Mouse (Mus musculus): ENCODE results near the gene Ddx4. TPM values are rescaled to one million over a fixed set of nuclear protein-coding genes. Genes with fewer than 3 reads are reported as not detected.

Gene Ddx4
- polyA plus RNA-seq, 1 experiment from 2014 or later = 0.73 TPM

DNA sequence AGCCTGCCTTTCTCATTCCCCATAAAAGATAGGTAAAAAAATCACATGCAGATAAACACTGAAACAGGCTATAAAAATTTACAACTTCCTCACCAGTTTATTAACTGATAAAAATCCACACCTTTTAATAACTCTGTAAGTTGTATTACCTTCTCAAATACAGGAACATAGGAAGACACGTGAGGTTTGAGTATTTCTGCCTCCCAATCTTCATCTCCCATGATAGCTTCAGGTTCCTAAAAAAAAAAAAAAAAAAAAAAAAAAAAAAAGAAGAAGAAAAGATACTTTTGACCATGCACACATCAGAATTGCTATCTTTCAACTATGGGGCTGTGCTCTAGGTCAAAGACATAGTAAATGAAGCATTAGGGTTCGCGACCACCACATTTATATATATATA lies 1.1 kb downstream of the Ddx4 start:
- H3K27me3 ChIP-seq (replicated peaks; ENCODE audit: control insufficient read depth, insufficient read depth, low read length) = no peaks in the 10 kb centered on the region
- ATAC-seq (replicated peaks; ENCODE audit: low FRiP score, low TSS enrichment, low read depth) (no peak), DNase-seq (ENCODE audit: low spot score) (no peak)
- no peak overlapping the region for H3K4me2 ChIP-seq (ENCODE audit: low read length)
- no peak overlapping the region for H3K4me3 ChIP-seq (ENCODE audit: low read depth, low read length)
- H3K9ac ChIP-seq (ENCODE audit: low read length) = no peak overlapping the region
- H3K27ac ChIP-seq (ENCODE audit: low read depth) = no peak overlapping the region
- H3K4me1 ChIP-seq (replicated peaks; ENCODE audit: control insufficient read depth, insufficient read depth, low read length) = no peaks in the 10 kb centered on the region
- 85% methylated on average over 3 of the region's 3 CpGs for WGBS
- H3K36me3 ChIP-seq (ENCODE audit: control insufficient read depth, insufficient read depth, low read length) = no peaks in the 10 kb centered on the region
- peaks cover 11% of the 10 kb centered on the region for H3K9me3 ChIP-seq (ENCODE audit: control insufficient read depth, low read length)

DNA sequence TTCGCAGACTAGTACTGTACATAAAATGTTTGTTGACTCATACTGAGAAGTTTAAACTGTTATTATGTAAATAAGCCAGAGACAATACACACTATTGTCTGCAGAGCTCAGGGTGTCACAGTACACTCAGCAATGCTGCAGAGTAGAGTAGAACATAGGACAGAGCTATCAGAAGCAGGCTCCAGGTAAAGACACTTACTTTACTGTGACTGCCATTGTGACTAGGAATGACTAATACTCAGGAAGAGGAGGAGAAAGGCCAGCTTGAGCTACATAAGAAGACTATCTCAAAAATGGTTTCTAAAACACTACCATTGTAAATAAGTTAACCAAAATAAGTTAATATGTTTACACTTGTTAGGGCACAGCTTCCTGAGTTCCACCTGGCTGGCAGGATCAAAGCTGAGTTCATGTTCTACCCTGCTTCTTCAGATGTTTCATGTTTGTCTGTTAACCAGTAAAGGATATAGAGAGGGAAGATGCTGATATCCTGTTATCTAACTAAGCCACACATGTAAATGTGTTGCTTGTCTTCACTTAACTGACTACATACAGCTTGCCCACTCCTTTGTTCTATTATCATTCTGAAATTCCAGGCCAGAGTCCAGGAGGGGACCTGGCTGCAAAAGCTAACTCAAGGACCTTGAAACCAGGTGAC lies 6.6 kb downstream of the Ddx4 start:
- Histone ChIP-seq H3K27me3 (replicated peaks; ENCODE audit: control insufficient read depth, insufficient read depth, low read length) (no peaks in the 10 kb centered on the region), H3K27ac (ENCODE audit: low read depth) (no peak overlapping the region), H3K4me1 (replicated peaks; ENCODE audit: control insufficient read depth, insufficient read depth, low read length) (no peaks in the 10 kb centered on the region), H3K9ac (ENCODE audit: low read length) (no peak overlapping the region), H3K4me3 (ENCODE audit: low read depth, low read length) (no peak overlapping the region), H3K36me3 (ENCODE audit: control insufficient read depth, insufficient read depth, low read length) (no peaks in the 10 kb centered on the region), H3K9me3 (ENCODE audit: control insufficient read depth, low read length) (no peaks in the 10 kb centered on the region), H3K4me2 (ENCODE audit: low read length) (no peak overlapping the region)
- DNase-seq (ENCODE audit: low spot score) (no peak), ATAC-seq (replicated peaks; ENCODE audit: low FRiP score, low TSS enrichment, low read depth) (no peak)
- 90% methylated on average over 1 of the region's 1 CpGs for WGBS

DNA sequence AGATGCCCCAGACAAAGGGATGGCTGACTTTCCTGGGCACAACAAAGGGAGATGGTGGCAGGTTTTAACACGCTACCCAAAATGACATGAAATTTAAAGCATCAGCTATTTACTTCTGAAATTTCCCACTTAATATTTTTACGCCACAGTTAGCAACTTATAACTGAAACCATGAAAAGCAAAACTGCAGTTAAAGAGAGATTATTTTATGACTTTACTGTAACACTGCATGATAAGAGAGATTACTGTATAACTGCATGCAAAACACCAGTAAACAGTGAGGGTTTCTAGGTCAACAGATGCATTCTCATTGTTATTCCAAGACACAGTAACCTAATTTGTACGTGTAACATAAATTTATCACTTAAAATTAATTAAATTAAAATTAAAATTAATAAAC lies 7.3 kb downstream of the Ddx4 start:
- no peak for DNase-seq (ENCODE audit: low spot score)
- H3K4me1 ChIP-seq (replicated peaks; ENCODE audit: control insufficient read depth, insufficient read depth, low read length) = no peaks in the 10 kb centered on the region
- no peak overlapping the region for H3K4me3 ChIP-seq (ENCODE audit: low read depth, low read length)
- ATAC-seq (replicated peaks; ENCODE audit: low FRiP score, low TSS enrichment, low read depth) = no peak
- H3K36me3 ChIP-seq (ENCODE audit: control insufficient read depth, insufficient read depth, low read length) = no peaks in the 10 kb centered on the region
- 77% methylated on average over 3 of the region's 3 CpGs for WGBS
- no peak overlapping the region for H3K9ac ChIP-seq (ENCODE audit: low read length)
- H3K27ac ChIP-seq (ENCODE audit: low read depth) = no peak overlapping the region
- H3K4me2 ChIP-seq (ENCODE audit: low read length) = no peak overlapping the region
- H3K27me3 ChIP-seq (replicated peaks; ENCODE audit: control insufficient read depth, insufficient read depth, low read length) = no peaks in the 10 kb centered on the region
- H3K9me3 ChIP-seq (ENCODE audit: control insufficient read depth, low read length) = no peaks in the 10 kb centered on the region

DNA sequence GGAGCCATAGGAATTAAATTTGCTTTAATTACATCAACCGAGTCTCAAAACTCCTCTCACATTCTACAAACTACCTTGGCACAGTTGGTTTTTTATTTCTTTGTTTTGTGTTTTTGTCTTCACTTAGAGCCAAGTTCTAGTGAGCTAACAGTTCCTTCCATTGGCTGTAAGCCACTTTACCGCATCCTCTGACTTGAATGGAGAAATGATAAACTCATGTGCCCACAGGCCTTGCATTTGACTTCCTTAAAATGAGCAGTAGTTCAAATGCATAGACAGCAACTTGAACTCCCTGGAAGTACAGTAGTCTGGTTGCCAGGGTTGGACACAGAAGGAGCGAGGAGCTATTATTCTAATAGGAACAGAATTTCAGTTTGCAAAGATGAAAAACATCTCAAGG lies 9.4 kb downstream of the Ddx4 start:
- H3K36me3 ChIP-seq (ENCODE audit: control insufficient read depth, insufficient read depth, low read length) = no peaks in the 10 kb centered on the region
- DNase-seq (ENCODE audit: low spot score) = no peak

DNA sequence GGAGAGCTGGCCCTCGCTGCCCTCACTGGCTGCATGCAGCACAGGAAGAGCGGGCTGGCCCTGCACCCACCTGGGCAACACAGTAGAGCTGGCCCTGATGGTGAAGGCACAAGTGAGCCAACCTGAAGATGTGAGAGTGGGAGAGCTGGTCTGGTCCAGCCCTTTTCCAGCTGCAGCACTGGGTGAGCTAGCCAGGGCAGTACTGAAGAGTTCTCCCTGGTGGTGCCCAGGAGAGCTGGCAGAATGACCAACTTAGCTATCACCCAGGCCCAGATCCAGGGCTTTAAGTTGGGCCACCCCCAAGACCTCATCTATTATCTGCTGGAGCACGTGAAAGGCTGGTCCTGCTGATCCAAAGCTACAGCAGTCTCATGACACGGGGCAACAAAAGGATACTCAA lies 13.2 kb downstream of the Ddx4 start:
- DNase-seq (ENCODE audit: low spot score) = no peak
- Histone ChIP-seq H3K4me2 (ENCODE audit: low read length) (no peak overlapping the region), H3K4me3 (ENCODE audit: low read depth, low read length) (no peak overlapping the region), H3K27me3 (replicated peaks; ENCODE audit: control insufficient read depth, insufficient read depth, low read length) (no peaks in the 10 kb centered on the region), H3K9ac (ENCODE audit: low read length) (no peak overlapping the region), H3K27ac (ENCODE audit: low read depth) (no peak overlapping the region), H3K9me3 (ENCODE audit: control insufficient read depth, low read length) (no peaks in the 10 kb centered on the region), H3K4me1 (replicated peaks; ENCODE audit: control insufficient read depth, insufficient read depth, low read length) (no peaks in the 10 kb centered on the region), H3K36me3 (ENCODE audit: control insufficient read depth, insufficient read depth, low read length) (no peaks in the 10 kb centered on the region)
- no peak for ATAC-seq (replicated peaks; ENCODE audit: low FRiP score, low TSS enrichment, low read depth)
- 73% methylated on average over 4 of the region's 4 CpGs for whole genome bisulfite sequencing

More for the DNA sequence above, 9.4 kb downstream of the Ddx4 start:
- no peaks in the 10 kb centered on the region for H3K9me3 ChIP-seq (ENCODE audit: control insufficient read depth, low read length)
- ATAC-seq (replicated peaks; ENCODE audit: low FRiP score, low TSS enrichment, low read depth) = no peak
- H3K9ac ChIP-seq (ENCODE audit: low read length) = no peak overlapping the region
- H3K4me3 ChIP-seq (ENCODE audit: low read depth, low read length) = no peak overlapping the region
- H3K4me2 ChIP-seq (ENCODE audit: low read length) = no peak overlapping the region
- no peaks in the 10 kb centered on the region for H3K4me1 ChIP-seq (replicated peaks; ENCODE audit: control insufficient read depth, insufficient read depth, low read length)
- H3K27ac ChIP-seq (ENCODE audit: low read depth) = no peak overlapping the region
- WGBS = 86% methylated on average over 3 of the region's 3 CpGs
- H3K27me3 ChIP-seq (replicated peaks; ENCODE audit: control insufficient read depth, insufficient read depth, low read length) = no peaks in the 10 kb centered on the region

DNA sequence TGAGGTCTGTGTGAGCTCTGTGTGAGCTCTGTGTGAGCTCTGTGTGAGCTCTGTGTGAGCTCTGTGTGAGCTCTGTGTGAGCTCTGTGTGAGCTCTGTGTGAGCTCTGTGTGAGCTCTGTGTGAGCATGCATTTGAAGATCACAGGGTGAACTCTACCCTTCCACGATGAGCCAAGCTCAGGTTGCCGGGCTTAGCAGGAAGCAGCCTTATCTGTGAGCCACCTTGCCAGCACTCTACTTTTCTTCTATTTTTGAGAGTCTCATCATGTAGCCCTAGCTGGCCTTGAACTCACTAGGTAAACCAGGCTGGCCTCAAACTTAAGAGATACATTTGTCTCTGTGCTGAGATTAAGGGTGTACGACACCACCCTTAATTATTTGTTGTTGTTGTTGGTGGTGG lies 15.8 kb downstream of the Ddx4 start:
- Histone ChIP-seq H3K27me3 (replicated peaks; ENCODE audit: control insufficient read depth, insufficient read depth, low read length) (no peaks in the 10 kb centered on the region), H3K4me3 (ENCODE audit: low read depth, low read length) (no peak overlapping the region), H3K4me2 (ENCODE audit: low read length) (no peak overlapping the region), H3K36me3 (ENCODE audit: control insufficient read depth, insufficient read depth, low read length) (no peaks in the 10 kb centered on the region), H3K9ac (ENCODE audit: low read length) (no peak overlapping the region), H3K27ac (ENCODE audit: low read depth) (no peak overlapping the region), H3K9me3 (ENCODE audit: control insufficient read depth, low read length) (no peaks in the 10 kb centered on the region), H3K4me1 (replicated peaks; ENCODE audit: control insufficient read depth, insufficient read depth, low read length) (no peaks in the 10 kb centered on the region)
- ATAC-seq (replicated peaks; ENCODE audit: low FRiP score, low TSS enrichment, low read depth) (no peak), DNase-seq (ENCODE audit: low spot score) (no peak)
- WGBS = 53% methylated on average over 3 of the region's 3 CpGs

DNA sequence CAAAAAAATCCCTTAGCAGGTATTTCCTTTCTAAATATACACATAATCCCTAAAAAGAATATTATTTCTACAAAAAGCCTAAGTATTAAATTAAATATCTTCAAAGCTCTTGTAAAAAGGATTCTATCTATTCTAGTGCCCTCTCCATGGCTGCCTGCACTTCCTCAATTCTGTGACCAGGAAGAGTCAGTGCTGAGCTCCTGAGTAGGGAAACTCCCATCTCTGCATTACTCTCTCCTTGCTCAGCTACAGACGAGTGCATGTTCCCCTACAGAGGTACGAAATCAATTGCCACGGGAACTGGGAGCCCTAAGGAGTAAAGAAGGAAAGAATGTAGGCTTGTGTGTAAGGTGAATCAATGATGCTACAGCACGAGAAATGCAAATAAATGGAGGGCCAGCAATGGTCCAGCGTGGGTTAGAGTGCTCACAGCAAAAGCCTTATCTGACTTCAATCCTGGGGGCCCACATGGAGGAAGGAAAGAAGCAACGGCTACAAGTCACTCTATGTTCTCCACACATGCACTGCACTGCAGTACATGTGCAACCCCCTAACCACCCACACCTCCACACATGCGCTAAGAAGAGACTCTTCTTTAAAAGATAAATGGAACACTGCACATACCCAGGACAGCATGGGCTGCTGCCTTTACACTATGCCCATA lies 17.0 kb downstream of the Ddx4 start:
- H3K4me2 ChIP-seq (ENCODE audit: low read length) = no peak overlapping the region
- H3K4me3 ChIP-seq (ENCODE audit: low read depth, low read length) = no peak overlapping the region
- H3K9ac ChIP-seq (ENCODE audit: low read length) = no peak overlapping the region
- no peaks in the 10 kb centered on the region for H3K9me3 ChIP-seq (ENCODE audit: control insufficient read depth, low read length)
- ATAC-seq (replicated peaks; ENCODE audit: low FRiP score, low TSS enrichment, low read depth) (no peak), DNase-seq (ENCODE audit: low spot score) (no peak)
- H3K36me3 ChIP-seq (ENCODE audit: control insufficient read depth, insufficient read depth, low read length) = no peaks in the 10 kb centered on the region
- H3K27ac ChIP-seq (ENCODE audit: low read depth) = no peak overlapping the region
- H3K4me1 ChIP-seq (replicated peaks; ENCODE audit: control insufficient read depth, insufficient read depth, low read length) = no peaks in the 10 kb centered on the region
- no peaks in the 10 kb centered on the region for H3K27me3 ChIP-seq (replicated peaks; ENCODE audit: control insufficient read depth, insufficient read depth, low read length)
- WGBS = 72% methylated on average over 7 of the region's 7 CpGs

DNA sequence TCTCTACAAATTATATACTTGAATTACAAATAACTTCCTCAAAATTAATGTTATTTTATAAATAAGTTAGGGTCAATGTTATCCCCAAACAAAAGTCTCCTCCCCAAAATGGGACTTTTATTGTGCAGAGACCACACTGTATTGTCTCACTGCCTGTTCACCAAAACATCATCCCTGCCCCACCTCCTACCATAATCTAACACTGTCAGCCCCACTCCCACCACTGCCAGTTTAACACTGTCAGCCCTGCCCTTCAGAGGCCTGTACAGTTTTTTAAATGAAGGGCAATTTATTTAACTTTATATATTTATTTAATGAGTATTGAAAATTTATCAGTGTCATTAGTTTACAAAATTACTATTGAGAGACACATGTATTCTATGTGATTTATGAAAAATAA lies 26.7 kb downstream of the Ddx4 start:
- H3K36me3 ChIP-seq (ENCODE audit: control insufficient read depth, insufficient read depth, low read length) = no peaks in the 10 kb centered on the region
- DNase-seq (ENCODE audit: low spot score) (no peak), ATAC-seq (replicated peaks; ENCODE audit: low FRiP score, low TSS enrichment, low read depth) (no peak)
- H3K4me2 ChIP-seq (ENCODE audit: low read length) = no peak overlapping the region
- H3K9ac ChIP-seq (ENCODE audit: low read length) = no peak overlapping the region
- H3K4me1 ChIP-seq (replicated peaks; ENCODE audit: control insufficient read depth, insufficient read depth, low read length) = no peaks in the 10 kb centered on the region
- no peaks in the 10 kb centered on the region for H3K9me3 ChIP-seq (ENCODE audit: control insufficient read depth, low read length)
- H3K4me3 ChIP-seq (ENCODE audit: low read depth, low read length) = no peak overlapping the region
- no peak overlapping the region for H3K27ac ChIP-seq (ENCODE audit: low read depth)
- H3K27me3 ChIP-seq (replicated peaks; ENCODE audit: control insufficient read depth, insufficient read depth, low read length) = no peaks in the 10 kb centered on the region

DNA sequence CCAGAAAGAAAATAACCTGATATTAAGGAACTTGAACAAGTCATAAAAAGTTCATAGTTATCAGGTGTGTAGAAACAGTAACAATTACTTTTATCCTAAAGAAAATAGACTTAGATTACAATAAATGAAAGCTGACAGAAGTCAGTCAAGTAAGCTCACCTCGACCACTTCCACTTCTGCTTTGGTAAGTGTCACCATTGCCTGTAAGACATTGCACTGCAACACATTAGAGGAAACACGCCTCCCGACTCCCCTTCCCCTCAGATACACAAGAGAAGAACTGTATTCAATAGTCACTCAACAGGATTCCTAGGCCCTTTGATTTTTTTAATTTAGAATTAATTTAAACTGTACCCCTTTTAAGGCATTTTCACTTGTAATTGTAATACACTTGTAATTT lies 27.7 kb downstream of the Ddx4 start:
- DNase-seq (ENCODE audit: low spot score) (no peak), ATAC-seq (replicated peaks; ENCODE audit: low FRiP score, low TSS enrichment, low read depth) (no peak)
- Histone ChIP-seq H3K4me1 (replicated peaks; ENCODE audit: control insufficient read depth, insufficient read depth, low read length) (no peaks in the 10 kb centered on the region), H3K9me3 (ENCODE audit: control insufficient read depth, low read length) (no peaks in the 10 kb centered on the region), H3K4me3 (ENCODE audit: low read depth, low read length) (no peak overlapping the region), H3K27ac (ENCODE audit: low read depth) (no peak overlapping the region), H3K9ac (ENCODE audit: low read length) (no peak overlapping the region), H3K36me3 (ENCODE audit: control insufficient read depth, insufficient read depth, low read length) (no peaks in the 10 kb centered on the region), H3K4me2 (ENCODE audit: low read length) (no peak overlapping the region), H3K27me3 (replicated peaks; ENCODE audit: control insufficient read depth, insufficient read depth, low read length) (no peaks in the 10 kb centered on the region)
- WGBS = 77% methylated on average over 3 of the region's 3 CpGs
